Mouse (Mus musculus) CH12.LX (cell line): ENCODE measurements at regions not wholly inside any gene's neighbourhood (a gene's known extent, or its start where the extent isn't known, plus 50 kb on each side); places are given as distances from the start of the nearest gene placed in this dataset.
"Not testable (repeated sequence)": the region's sequence is repeated elsewhere in the genome, so short reads cannot be mapped to it uniquely, and the experiment has no call there.

Experiments
- CTCF ChIP-seq, 2 experiments: IDR thresholded peaks in 1 of 2; conservative IDR thresholded peaks in 1 of 2; 2 replicates each; pipeline ENCODE4 v1.5.1; 2011 to 2012; ENCODE audit warnings: low read depth in 2 of 2, low read length in 2 of 2, improper control_type of control experiment in 1 of 2, inconsistent platforms in 1 of 2, mild to moderate bottlenecking in 1 of 2, moderate library complexity in 1 of 2
- E2F4 ChIP-seq: IDR thresholded peaks from 2 replicates; pipeline ENCODE4 v1.6.1; 2011; ENCODE audit warnings: low read depth, low read length, improper control_type of control experiment; ENCODE audit not compliant: insufficient replicate concordance
- EP300 ChIP-seq: IDR thresholded peaks from 2 replicates; pipeline ENCODE4 v1.6.1; 2011; ENCODE audit warnings: low read length, improper control_type of control experiment
- KAT2A ChIP-seq: IDR thresholded peaks from 2 replicates; pipeline ENCODE4 v1.6.1; 2012; ENCODE audit warnings: low read length, improper control_type of control experiment, inconsistent platforms; ENCODE audit not compliant: insufficient replicate concordance
- MAX ChIP-seq: IDR thresholded peaks from 2 replicates; pipeline ENCODE4 v1.6.1; 2011; ENCODE audit warnings: low read length, improper control_type of control experiment
- MXI1 ChIP-seq: IDR thresholded peaks from 2 replicates; pipeline ENCODE4 v1.6.1; 2011; ENCODE audit warnings: mild to moderate bottlenecking, low read depth, low read length, improper control_type of control experiment
- POLR2A ChIP-seq: IDR thresholded peaks from 2 replicates; pipeline ENCODE4 v1.6.1; 2011; ENCODE audit warnings: low read depth, mild to moderate bottlenecking, improper control_type of control experiment, low read length
- SIN3A ChIP-seq: IDR thresholded peaks from 2 replicates; pipeline ENCODE4 v1.6.1; 2012; ENCODE audit warnings: low read length, improper control_type of control experiment, inconsistent platforms
- SMC3 ChIP-seq: IDR thresholded peaks from 2 replicates; pipeline ENCODE4 v1.6.1; 2011; ENCODE audit warnings: low read depth, low read length, improper control_type of control experiment
- TBP ChIP-seq: conservative IDR thresholded peaks from 2 replicates; pipeline ENCODE4 v1.6.1; 2011; ENCODE audit warnings: low read depth, low read length, improper control_type of control experiment
- TCF12 ChIP-seq: IDR thresholded peaks from 2 replicates; pipeline ENCODE4 v1.6.1; 2014; ENCODE audit warnings: low read depth, mild to moderate bottlenecking, inconsistent platforms, low read length, improper control_type of control experiment
- UBTF ChIP-seq: IDR thresholded peaks from 2 replicates; pipeline ENCODE4 v1.6.1; 2012; ENCODE audit warnings: low read depth, mild to moderate bottlenecking, inconsistent platforms, low read length, improper control_type of control experiment, moderate library complexity
- ZMIZ1 ChIP-seq: IDR thresholded peaks from 2 replicates; pipeline ENCODE4 v1.6.1; 2012; ENCODE audit warnings: low read depth, mild to moderate bottlenecking, inconsistent platforms, low read length, improper control_type of control experiment
- ZNF384 ChIP-seq: IDR thresholded peaks from 2 replicates; pipeline ENCODE4 v1.6.1; 2012; ENCODE audit warnings: low read depth, low read length, improper control_type of control experiment, inconsistent platforms

DNA sequence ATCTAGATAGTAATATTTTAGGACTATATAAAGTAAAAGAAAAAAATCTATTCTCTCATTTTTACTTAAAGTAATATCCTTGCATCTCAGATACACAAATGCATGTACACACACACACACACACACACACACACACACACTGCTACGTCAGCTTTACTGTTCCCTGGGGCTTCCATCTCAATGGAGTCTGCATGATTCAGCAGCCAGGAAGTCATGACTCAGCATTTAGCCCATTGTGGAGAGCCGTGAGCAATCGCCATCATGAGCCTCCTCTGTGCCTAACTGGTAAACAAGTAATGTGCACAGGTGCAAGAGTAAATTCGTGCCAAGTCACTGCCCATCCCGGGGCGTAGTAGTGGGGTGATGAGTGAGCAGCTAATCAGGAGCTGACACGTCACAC is 120.3 kb upstream of the Rgma start:
- TF ChIP-seq POLR2A; CTCF (conservative IDR thresholded peaks at IDR 0.05 in 1 of 2, IDR thresholded peaks at IDR 0.05 in 1 of 2; ENCODE audit: low read depth in 2 of 2, low read length in 2 of 2); E2F4; MXI1; ZNF384; UBTF; SMC3; TCF12; KAT2A; SIN3A; TBP; ZMIZ1; EP300; MAX: not testable (repeated sequence)
